Mouse (Mus musculus) telencephalon, adult 2 months (tissue): ENCODE measurements around the gene Dspp.
A peak's percentile ranks its signal among the peaks of the same experiment; 100 is the strongest.

Experiments
- DNase-seq: peaks from one replicate; pipeline ENCODE4 v3.0.0-alpha.2; 2011; ENCODE audit warnings: low read depth, low spot score

Dspp gene

DNA sequence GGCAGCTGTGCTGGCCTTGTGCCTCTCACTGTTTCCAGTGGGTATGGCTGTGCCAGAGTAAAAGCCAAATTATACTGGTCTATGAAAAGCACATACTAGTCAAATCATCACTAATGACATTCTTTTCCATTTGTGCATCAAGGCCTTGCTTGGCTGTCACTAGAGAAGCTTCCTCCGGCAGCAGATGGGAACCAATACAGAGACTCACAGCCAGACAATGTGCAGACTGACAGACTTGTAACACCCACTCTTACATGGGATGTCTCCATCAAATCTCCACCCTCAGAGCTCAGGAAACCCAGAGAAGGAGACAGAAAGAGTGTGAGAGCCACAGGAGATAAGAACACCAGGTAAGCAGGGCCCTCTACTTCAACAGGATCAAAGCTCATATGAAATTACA, 24.6 kb downstream of the Dspp start:
- DNase-seq, result peak; percentile 46

DNA sequence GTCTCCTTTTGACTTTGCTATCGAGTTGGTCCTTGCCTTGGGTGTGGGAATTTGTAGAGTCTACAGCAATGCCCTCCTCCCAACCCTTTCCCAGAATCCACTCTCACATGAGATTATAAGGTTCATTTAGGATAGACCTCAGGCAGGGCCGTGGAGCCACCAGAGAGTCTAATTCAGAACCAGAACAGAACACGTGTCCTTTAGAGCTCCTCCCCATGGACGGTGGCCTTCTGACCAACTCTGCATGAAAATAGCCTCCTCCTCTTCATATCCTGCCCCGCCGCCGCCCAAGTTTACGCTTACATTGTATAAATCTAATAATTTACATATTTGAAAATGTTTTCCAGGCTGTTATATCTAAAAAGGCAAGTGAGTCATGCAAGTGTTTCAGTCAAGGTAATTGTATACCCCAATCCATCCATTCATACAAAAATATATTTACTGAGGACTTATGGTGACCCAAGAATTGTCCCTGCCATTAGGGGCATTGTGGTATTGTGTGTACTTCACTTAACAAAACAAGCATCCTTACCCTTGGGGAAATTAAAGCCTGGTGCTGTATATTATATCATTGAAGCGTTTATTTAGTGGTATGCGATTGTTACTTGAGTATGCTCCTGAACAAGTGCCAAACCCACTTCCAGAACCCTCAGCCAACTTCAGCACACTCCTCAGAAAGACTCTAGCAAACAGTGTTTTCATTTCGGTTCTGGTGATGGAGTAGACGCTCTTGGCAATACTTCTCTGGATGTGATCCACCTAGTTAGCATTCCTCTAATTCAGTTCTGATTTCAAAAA, 30.8 kb downstream of the Dspp start:
- DNase-seq, result no peak

GRCm38 (mm10) chr5:104202351-104202750, 31.8 kb downstream of the Dspp start, which contains the start of gene Dmp1:
Dmp1 (plus strand) TSS chr5:104202613.
- DNase-seq, result no peak

GRCm38 (mm10) chr5:104212531-104212930, 42.0 kb downstream of the Dspp start:
- no peak for DNase-seq

GRCm38 (mm10) chr5:104218926-104219325, 48.4 kb downstream of the Dspp start:
- no peak for DNase-seq

- no peak for DNase-seq
These were observed 53.8 kb downstream of the Dspp start for GRCm38 (mm10) chr5:104224299-104224698.

DNA sequence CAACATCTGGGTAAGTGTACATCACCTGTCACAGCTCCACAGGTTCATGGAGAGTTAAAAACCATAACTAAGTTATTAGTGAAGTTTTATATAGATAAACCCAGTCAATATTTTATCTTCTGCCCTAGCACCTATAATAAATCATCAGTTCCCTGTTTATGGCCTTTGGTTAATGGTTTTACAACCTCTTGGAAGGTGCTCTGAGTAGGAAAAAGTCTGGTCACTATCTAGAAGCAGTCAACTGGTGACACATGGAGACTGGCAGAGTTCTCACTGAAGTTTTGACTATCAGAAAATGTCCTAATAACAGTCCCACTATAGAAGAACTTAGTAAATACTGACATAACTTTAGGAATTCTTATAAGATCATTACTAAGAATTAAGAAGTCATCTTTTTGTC, 54.2 kb downstream of the Dspp start:
- no peak for DNase-seq

DNA sequence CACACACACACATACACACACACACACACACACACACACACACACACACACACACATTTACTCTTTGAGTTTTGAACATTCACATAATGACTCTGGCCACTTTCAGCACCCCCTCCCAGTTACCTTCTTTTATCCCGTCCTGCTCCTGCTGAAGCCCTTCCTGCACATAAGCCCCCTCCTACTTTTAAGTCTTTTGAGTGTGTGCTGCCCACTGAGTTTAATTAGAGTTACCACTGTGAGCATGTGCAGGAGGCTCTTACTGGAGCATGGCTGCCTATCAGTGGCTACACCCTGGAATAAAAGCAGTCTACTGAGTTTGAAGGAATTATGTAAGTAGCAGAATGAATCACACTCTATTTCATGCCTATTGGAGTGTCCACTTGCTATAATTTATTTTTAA, 58.0 kb downstream of the Dspp start:
- DNase-seq, result no peak
